Mouse (Mus musculus): ENCODE measurements around the gene Zfp784.

Zfp784 gene

DNA sequence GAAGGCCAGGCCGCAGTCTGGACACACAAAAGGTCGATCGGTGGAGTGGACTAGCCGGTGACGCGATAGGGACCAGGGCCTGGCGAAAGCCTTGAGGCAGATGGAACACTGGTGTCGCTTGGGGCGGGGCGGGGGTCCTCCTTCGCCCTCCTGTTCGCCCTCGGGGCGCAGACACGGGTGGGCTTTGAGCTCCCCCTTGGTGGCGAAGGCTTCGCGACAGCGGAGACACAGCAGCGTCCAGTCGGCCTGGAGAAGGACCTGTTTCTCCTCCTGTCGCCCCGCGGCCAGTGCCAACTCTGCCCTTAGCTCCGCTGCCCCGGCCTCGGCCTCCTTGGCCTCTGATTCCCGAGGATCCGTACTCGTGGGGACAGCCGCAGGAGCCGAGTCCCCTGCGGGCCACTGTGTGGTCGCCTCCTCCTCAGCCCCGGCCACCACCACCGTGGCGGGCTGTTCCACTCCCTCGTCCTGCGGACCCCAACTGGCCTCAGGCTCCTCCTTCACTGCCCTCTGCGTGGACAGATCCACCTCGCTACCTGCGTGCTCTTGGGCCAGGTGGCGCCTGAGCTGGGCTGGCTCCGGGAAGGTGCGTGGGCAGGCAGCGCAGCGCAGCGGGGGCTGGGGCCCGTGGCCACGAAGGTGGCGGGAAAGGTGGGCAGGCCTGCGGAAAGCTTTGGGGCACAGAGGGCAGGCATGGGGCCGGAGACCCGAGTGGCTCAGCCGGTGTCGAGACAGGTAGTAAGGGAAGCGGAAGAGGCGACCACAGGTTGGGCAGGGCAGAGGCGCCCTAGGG lies 44.1 kb downstream of the Zfp784 start:
- CTCF ChIA-PET = no interaction called here

- CTCF ChIA-PET = no interaction called here
These were observed 44.8 kb downstream of the Zfp784 start for GRCm38 (mm10) chr7:4993347-4993998.

DNA sequence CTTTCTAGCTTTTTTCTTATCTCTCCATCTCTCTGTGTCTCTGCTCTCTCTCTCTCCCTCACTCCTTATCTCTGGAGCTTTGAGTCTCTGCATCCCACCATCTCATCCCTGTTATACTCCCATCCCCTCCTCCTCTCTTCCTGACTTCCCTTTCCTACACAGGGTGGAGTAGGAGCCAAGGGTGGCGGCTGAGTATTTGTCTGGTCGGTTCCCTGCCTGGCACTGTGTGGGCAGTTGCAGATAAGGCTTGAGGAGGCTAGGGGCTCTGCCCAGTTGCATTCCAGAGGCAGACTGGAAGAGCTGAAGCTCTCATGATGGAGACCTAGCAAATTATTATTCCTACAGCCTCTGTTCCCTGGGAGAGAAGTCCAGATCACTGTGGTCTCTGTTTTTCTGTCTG lies 50.0 kb downstream of the Zfp784 start:
- CTCF ChIA-PET = no interaction called here

Data from spleen, embryonic (tissue).